Mouse (Mus musculus): ENCODE results near the gene Dao. TPM values are rescaled to one million over a fixed set of nuclear protein-coding genes. Genes with fewer than 3 reads are reported as not detected.

Dao gene
- polyA plus RNA-seq, 1 experiment from 2014 or later, result not detected

DNA sequence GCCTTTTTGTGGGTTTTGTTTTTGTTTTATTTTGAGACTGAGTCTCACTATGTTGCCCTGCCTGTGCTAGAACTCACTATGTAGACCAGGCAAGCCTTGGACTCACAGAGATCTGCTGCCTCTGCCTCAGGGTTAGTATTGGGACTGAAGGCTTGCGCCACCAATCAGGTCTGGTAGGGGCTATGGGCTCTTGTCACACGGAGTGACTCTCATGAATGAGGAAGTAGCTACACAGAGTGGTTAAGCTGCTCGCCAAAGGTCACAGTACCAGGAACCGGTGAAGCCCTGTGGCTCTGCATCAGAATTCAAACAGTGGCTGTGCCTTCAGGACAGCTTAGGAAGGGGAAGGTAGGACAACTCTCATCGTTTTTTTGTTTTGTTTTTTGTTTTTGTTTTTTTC lies 4.1 kb upstream of the Dao start:
- H3K27ac ChIP-seq (ENCODE audit: low read depth, low read length), result no peak overlapping the region
- no peak overlapping the region for H3K9ac ChIP-seq (ENCODE audit: low read length)
- H3K27me3 ChIP-seq (ENCODE audit: control insufficient read depth, insufficient read depth, low read length), result no peaks in the 10 kb centered on the region
- H3K9me3 ChIP-seq (ENCODE audit: control insufficient read depth, low read length), result no peaks in the 10 kb centered on the region
- DNase-seq (ENCODE audit: low spot score) (no peak), ATAC-seq (ENCODE audit: insufficient read depth, low FRiP score, low TSS enrichment) (no peak)
- H3K4me1 ChIP-seq (ENCODE audit: control insufficient read depth, insufficient read depth, low read length), result 0 out of 2 replicates have a peak, but pooled peaks cover under 1% of the 10 kb centered on the region
- WGBS, result 80% methylated on average over 5 of the region's 5 CpGs
- H3K4me3 ChIP-seq (ENCODE audit: low read depth, low read length), result no peak overlapping the region
- H3K4me2 ChIP-seq (ENCODE audit: low read depth), result no peak overlapping the region
- no peaks in the 10 kb centered on the region for H3K36me3 ChIP-seq (ENCODE audit: control insufficient read depth, insufficient read depth, low read length)

DNA sequence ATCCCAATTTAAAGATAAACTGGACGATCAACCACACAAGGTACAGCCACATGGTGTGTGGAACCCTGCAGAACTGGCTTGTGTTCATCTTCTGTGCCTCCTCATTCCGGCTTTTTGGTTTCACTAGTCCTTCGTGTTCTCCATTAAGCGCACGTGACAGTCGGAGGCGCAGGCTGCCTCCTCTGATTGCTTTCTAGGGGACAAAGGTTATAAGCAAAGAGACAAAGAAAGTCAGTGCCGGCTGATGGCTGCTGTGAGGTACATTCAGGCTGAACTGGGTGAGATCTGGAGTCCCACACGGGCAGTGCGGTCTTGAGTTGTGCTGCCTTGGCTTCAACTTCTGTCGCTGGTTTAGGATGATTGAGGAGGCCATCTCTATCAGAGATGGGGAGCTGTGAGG lies 1.1 kb downstream of the Dao start:
- ATAC-seq (ENCODE audit: insufficient read depth, low FRiP score, low TSS enrichment) (no peak), DNase-seq (ENCODE audit: low spot score) (no peak)
- Histone ChIP-seq H3K9me3 (ENCODE audit: control insufficient read depth, low read length) (no peaks in the 10 kb centered on the region), H3K27ac (ENCODE audit: low read depth, low read length) (no peak overlapping the region), H3K4me2 (ENCODE audit: low read depth) (no peak overlapping the region), H3K36me3 (ENCODE audit: control insufficient read depth, insufficient read depth, low read length) (no peaks in the 10 kb centered on the region), H3K4me1 (ENCODE audit: control insufficient read depth, insufficient read depth, low read length) (no peaks in the 10 kb centered on the region), H3K9ac (ENCODE audit: low read length) (no peak overlapping the region), H3K27me3 (ENCODE audit: control insufficient read depth, insufficient read depth, low read length) (no peaks in the 10 kb centered on the region), H3K4me3 (ENCODE audit: low read depth, low read length) (no peak overlapping the region)
- whole genome bisulfite sequencing, result 55% methylated on average over 11 of the region's 11 CpGs

DNA sequence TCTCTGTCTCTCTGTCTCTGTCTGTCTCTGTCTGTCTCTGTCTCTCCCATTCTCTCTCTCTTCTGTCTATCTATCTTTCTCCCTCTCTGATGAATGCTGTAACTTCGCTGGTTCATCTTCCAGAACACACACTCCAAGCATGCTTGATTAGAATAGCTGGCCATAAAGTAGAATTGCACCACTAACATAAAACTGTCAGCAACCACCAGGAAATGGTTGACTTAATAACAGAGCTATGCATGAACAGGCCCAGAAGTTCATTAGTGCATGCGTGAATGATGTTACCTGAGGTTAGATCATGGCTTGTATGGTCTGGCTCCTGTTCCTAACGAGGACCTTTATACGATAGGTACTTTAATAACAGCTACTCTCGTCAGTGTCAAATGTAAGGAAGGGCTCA lies 1.6 kb downstream of the Dao start:
- H3K36me3 ChIP-seq (ENCODE audit: control insufficient read depth, insufficient read depth, low read length), result no peaks in the 10 kb centered on the region
- H3K27ac ChIP-seq (ENCODE audit: low read depth, low read length), result no peak overlapping the region
- WGBS, result 49% methylated on average over 5 of the region's 5 CpGs
- H3K4me1 ChIP-seq (ENCODE audit: control insufficient read depth, insufficient read depth, low read length), result no peaks in the 10 kb centered on the region
- no peaks in the 10 kb centered on the region for H3K9me3 ChIP-seq (ENCODE audit: control insufficient read depth, low read length)
- no peak for DNase-seq (ENCODE audit: low spot score)
- no peaks in the 10 kb centered on the region for H3K27me3 ChIP-seq (ENCODE audit: control insufficient read depth, insufficient read depth, low read length)
- no peak for ATAC-seq (ENCODE audit: insufficient read depth, low FRiP score, low TSS enrichment)
- no peak overlapping the region for H3K4me3 ChIP-seq (ENCODE audit: low read depth, low read length)
- H3K9ac ChIP-seq (ENCODE audit: low read length), result no peak overlapping the region
- no peak overlapping the region for H3K4me2 ChIP-seq (ENCODE audit: low read depth)

DNA sequence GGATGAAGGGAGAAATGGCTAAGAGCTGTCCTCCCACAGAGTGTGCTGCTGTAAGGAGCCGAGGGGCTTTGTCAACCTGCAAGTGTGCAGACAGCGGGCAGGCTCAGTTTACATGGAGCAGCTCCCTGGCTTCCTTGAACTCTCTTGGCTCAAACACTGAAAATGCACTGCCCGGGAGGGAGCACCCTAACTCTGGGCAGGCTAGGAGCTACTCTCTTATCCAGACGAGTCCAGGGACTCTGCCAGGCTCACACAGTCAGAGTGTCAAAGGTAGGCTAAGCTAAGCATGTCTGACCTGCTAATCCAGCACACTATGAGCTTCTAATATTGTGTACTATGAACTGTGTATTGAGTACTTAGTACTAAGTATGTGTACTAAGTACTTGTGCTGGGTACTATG lies 3.5 kb downstream of the Dao start:
- Histone ChIP-seq H3K4me2 (ENCODE audit: low read depth) (no peak overlapping the region), H3K4me3 (ENCODE audit: low read depth, low read length) (no peak overlapping the region), H3K36me3 (ENCODE audit: control insufficient read depth, insufficient read depth, low read length) (no peaks in the 10 kb centered on the region), H3K9me3 (ENCODE audit: control insufficient read depth, low read length) (no peaks in the 10 kb centered on the region), H3K27me3 (ENCODE audit: control insufficient read depth, insufficient read depth, low read length) (no peaks in the 10 kb centered on the region), H3K27ac (ENCODE audit: low read depth, low read length) (no peak overlapping the region), H3K4me1 (ENCODE audit: control insufficient read depth, insufficient read depth, low read length) (no peaks in the 10 kb centered on the region), H3K9ac (ENCODE audit: low read length) (no peak overlapping the region)
- ATAC-seq (ENCODE audit: insufficient read depth, low FRiP score, low TSS enrichment) (no peak), DNase-seq (ENCODE audit: low spot score) (no peak)
- 87% methylated on average over 4 of the region's 4 CpGs for WGBS

DNA sequence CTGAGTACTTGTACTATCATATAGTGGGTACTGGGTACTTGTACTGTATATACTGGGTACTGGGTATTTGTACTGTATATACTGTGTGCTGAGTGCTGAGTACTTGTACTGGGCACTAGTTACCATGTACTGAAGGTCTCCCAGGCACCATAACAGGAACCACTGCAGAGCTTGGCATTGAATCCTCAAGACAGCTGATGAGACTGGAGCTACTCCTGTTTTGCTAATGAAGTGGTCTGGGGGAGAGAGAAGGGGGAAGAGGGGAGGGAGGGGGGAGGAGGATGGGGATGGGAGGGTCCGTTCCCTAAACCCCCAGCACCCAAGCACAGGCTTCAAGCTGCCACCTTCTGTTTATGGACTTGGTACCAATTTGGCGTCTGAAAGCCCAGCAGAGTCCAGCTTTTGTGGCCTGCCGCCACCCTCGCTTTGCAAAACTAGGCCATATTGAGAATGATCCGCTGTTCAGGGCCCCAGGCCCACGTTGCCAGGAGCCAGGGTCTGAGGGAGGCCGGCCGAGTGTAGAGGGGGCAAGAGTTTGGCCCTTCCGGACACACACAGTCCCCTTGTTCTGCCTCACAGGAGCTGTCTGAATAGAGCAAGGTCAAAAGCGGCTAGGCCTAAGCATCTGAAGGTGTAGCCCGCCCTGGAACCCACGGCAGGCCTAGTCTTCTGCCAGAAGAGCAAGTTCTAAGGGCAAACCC lies 4.4 kb downstream of the Dao start:
- 79% methylated on average over 12 of the region's 12 CpGs for WGBS
- Histone ChIP-seq H3K4me1 (ENCODE audit: control insufficient read depth, insufficient read depth, low read length) (no peaks in the 10 kb centered on the region), H3K9ac (ENCODE audit: low read length) (no peak overlapping the region), H3K9me3 (ENCODE audit: control insufficient read depth, low read length) (no peaks in the 10 kb centered on the region), H3K36me3 (ENCODE audit: control insufficient read depth, insufficient read depth, low read length) (no peaks in the 10 kb centered on the region), H3K4me3 (ENCODE audit: low read depth, low read length) (no peak overlapping the region), H3K27me3 (ENCODE audit: control insufficient read depth, insufficient read depth, low read length) (no peaks in the 10 kb centered on the region), H3K4me2 (ENCODE audit: low read depth) (no peak overlapping the region), H3K27ac (ENCODE audit: low read depth, low read length) (no peak overlapping the region)
- ATAC-seq (ENCODE audit: insufficient read depth, low FRiP score, low TSS enrichment) (no peak), DNase-seq (ENCODE audit: low spot score) (no peak)

DNA sequence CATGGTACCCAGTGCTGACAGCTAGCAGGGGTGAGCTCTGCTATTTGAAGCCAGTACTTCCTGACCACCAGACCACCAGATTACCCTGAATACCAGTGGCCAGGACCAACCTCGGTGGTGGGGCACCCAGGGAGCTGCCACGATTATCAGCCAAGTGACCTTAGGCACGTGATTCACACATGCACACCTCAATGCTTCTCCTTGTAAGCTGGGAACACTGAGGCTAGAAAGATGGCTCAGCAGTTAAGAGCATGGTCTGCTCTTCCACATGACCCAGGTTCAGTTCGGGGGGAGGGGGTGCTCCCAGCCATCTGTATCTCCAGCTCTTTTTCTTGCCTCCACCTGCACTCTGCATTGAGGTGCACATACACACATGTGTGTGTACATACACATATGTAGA lies 5.5 kb downstream of the Dao start:
- no peak for ATAC-seq (ENCODE audit: insufficient read depth, low FRiP score, low TSS enrichment)

DNA sequence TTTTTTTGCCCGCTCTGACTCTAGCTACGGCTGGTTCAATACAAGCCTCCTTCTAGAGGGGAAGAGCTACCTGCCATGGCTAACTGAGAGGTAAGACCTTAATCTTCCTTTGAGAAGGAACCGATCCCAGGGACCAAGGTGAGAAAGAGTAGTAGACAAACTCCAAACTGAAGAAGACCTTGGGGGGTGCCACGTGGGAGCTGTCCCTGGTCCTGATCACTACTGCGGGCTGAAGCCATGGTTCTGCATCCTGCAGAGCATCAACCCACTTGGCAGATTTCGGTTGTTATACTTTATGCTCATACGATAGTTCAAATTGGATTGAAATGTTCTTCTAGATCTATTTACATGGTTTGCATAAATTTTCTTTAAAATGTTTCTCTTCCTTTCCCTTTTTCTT lies 11.6 kb downstream of the Dao start:
- Histone ChIP-seq H3K4me2 (ENCODE audit: low read depth) (no peak overlapping the region), H3K4me3 (ENCODE audit: low read depth, low read length) (no peak overlapping the region), H3K9ac (ENCODE audit: low read length) (no peak overlapping the region), H3K36me3 (ENCODE audit: control insufficient read depth, insufficient read depth, low read length) (no peaks in the 10 kb centered on the region), H3K27ac (ENCODE audit: low read depth, low read length) (no peak overlapping the region), H3K27me3 (ENCODE audit: control insufficient read depth, insufficient read depth, low read length) (no peaks in the 10 kb centered on the region), H3K9me3 (ENCODE audit: control insufficient read depth, low read length) (no peaks in the 10 kb centered on the region), H3K4me1 (ENCODE audit: control insufficient read depth, insufficient read depth, low read length) (no peaks in the 10 kb centered on the region)
- 63% methylated on average over 7 of the region's 7 CpGs for WGBS
- DNase-seq (ENCODE audit: low spot score) (no peak), ATAC-seq (ENCODE audit: insufficient read depth, low FRiP score, low TSS enrichment) (no peak)

More for the DNA sequence above, 5.5 kb downstream of the Dao start:
- Histone ChIP-seq H3K27me3 (ENCODE audit: control insufficient read depth, insufficient read depth, low read length) (no peaks in the 10 kb centered on the region), H3K4me3 (ENCODE audit: low read depth, low read length) (no peak overlapping the region), H3K27ac (ENCODE audit: low read depth, low read length) (no peak overlapping the region), H3K9me3 (ENCODE audit: control insufficient read depth, low read length) (no peaks in the 10 kb centered on the region), H3K4me2 (ENCODE audit: low read depth) (no peak overlapping the region), H3K36me3 (ENCODE audit: control insufficient read depth, insufficient read depth, low read length) (no peaks in the 10 kb centered on the region), H3K4me1 (ENCODE audit: control insufficient read depth, insufficient read depth, low read length) (no peaks in the 10 kb centered on the region), H3K9ac (ENCODE audit: low read length) (no peak overlapping the region)
- 72% methylated on average over 4 of the region's 4 CpGs for WGBS
- DNase-seq (ENCODE audit: low spot score), result no peak

DNA sequence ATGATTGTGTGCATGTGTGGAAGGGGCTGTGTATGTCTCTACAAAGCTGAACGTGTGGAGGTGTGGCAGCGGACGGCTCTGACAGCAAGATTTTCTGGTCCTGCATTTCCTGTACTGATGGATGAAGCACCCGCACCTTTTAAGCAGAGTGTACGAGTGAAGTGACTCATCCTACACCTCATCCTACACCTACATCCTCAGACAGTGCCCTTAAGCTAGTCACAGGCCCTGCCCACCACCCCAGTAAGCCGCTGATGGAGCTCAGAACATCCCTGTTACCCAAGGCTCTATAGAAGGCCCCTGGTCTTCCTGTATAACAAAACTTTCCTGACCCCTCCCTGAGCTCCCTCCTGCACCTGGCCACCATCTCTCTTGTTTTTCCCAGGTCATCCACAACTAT lies 20.9 kb downstream of the Dao start:
- ATAC-seq (ENCODE audit: insufficient read depth, low FRiP score, low TSS enrichment) (no peak), DNase-seq (ENCODE audit: low spot score) (no peak)
- no peaks in the 10 kb centered on the region for H3K9me3 ChIP-seq (ENCODE audit: control insufficient read depth, low read length)
- H3K4me2 ChIP-seq (ENCODE audit: low read depth), result no peak overlapping the region
- no peak overlapping the region for H3K9ac ChIP-seq (ENCODE audit: low read length)
- no peaks in the 10 kb centered on the region; the same call in 1 of the 2 replicates for H3K36me3 ChIP-seq (ENCODE audit: control insufficient read depth, insufficient read depth, low read length)
- H3K4me1 ChIP-seq (ENCODE audit: control insufficient read depth, insufficient read depth, low read length), result no peaks in the 10 kb centered on the region; the same call in 1 of the 2 replicates
- 66% methylated on average over 6 of the region's 6 CpGs for WGBS
- H3K4me3 ChIP-seq (ENCODE audit: low read depth, low read length), result no peak overlapping the region
- no peaks in the 10 kb centered on the region for H3K27me3 ChIP-seq (ENCODE audit: control insufficient read depth, insufficient read depth, low read length)
- H3K27ac ChIP-seq (ENCODE audit: low read depth, low read length), result no peak overlapping the region

DNA sequence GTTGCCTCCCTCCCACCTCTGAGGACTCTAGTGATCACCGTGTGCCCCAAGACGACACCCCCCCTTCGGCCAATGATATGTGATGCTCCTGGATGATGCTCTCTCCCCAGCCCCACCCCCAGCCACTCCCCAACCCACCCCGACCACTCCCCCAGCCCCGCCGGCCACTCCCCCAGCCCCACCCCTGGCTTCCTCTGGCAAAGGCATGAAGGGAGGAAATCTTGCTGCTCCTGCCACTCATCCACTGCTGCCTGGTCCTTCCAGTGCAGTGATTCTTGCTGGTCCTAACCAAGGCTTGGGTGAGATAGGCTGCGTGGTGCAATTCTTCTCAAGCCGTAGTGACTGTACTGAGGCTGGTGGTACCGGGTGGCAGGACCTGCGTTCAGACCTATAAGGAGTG lies 21.4 kb downstream of the Dao start:
- H3K4me1 ChIP-seq (ENCODE audit: control insufficient read depth, insufficient read depth, low read length), result no peaks in the 10 kb centered on the region; the same call in 1 of the 2 replicates
- H3K9ac ChIP-seq (ENCODE audit: low read length), result no peak overlapping the region
- no peak overlapping the region for H3K27ac ChIP-seq (ENCODE audit: low read depth, low read length)
- H3K4me3 ChIP-seq (ENCODE audit: low read depth, low read length), result no peak overlapping the region
- H3K27me3 ChIP-seq (ENCODE audit: control insufficient read depth, insufficient read depth, low read length), result no peaks in the 10 kb centered on the region
- H3K36me3 ChIP-seq (ENCODE audit: control insufficient read depth, insufficient read depth, low read length), result no peaks in the 10 kb centered on the region; the same call in 1 of the 2 replicates
- no peak overlapping the region for H3K4me2 ChIP-seq (ENCODE audit: low read depth)
- no peak for DNase-seq (ENCODE audit: low spot score)
- no peaks in the 10 kb centered on the region for H3K9me3 ChIP-seq (ENCODE audit: control insufficient read depth, low read length)
- 12% methylated on average over 7 of the region's 10 CpGs for WGBS
- no peak for ATAC-seq (ENCODE audit: insufficient read depth, low FRiP score, low TSS enrichment)

Data from neural tube, embryonic 11.5 days (tissue).